Mouse (Mus musculus) E14TG2a.4 (cell line): Measurements from ENCODE around the gene Ets1.

Experiments
- CTCF ChIP-seq: conservative IDR thresholded peaks from 2 replicates; pipeline ENCODE4 v1.5.1; 2014; ENCODE audit warnings: low read length
- NANOG ChIP-seq: IDR thresholded peaks from 2 replicates; pipeline ENCODE4 v1.6.1; 2014; ENCODE audit warnings: borderline replicate concordance, low read length, mixed read lengths
- POU5F1 ChIP-seq: IDR thresholded peaks from 2 replicates; pipeline ENCODE4 v1.6.1; 2014; ENCODE audit warnings: low read length, borderline replicate concordance

- no peak for TF ChIP-seq CTCF
- no peak for TF ChIP-seq POU5F1
- no peak for TF ChIP-seq NANOG
Measured at GRCm38 (mm10) chr9:32713106-32713505, 77.1 kb downstream of the Ets1 start.
